Mouse (Mus musculus) erythroblast, embryonic 14.5 days (primary cell): ENCODE data around the gene Mpdu1.

Experiments used
- GATA1 ChIP-seq: IDR thresholded peaks from 2 replicates; pipeline ENCODE4 v1.6.1; 2012; ENCODE audit warnings: low read length, inconsistent platforms, mixed read lengths
- TAL1 ChIP-seq: IDR thresholded peaks from 3 replicates; pipeline ENCODE4 v1.6.1; 2012; ENCODE audit warnings: low read length, inconsistent platforms, mixed read lengths

DNA sequence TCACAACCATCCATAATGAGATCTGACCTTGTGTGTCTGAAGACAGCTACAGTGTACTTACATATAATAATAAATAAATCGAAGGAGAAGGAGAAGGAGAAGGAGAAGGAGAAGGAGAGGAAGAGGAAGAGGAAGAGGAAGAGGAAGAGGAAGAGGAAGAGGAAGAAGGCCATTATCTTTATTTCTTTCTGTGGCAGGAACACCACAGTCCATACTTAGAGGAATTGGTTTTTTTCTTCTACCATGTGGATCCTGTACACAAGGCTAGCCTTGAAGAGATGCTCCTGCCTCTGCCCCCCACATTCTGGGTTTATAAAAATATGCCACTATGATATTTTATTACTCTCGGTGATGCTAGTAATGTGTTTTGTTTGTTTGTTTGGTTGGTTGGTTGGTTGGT, 55.6 kb downstream of the Mpdu1 start:
- no peak for TF ChIP-seq GATA1
- no peak for TF ChIP-seq TAL1
